Mouse (Mus musculus): ENCODE measurements at regions not wholly inside any gene's neighbourhood (a gene's known extent, or its start where the extent isn't known, plus 50 kb on each side); places are given as distances from the start of the nearest gene placed in this dataset.

DNA sequence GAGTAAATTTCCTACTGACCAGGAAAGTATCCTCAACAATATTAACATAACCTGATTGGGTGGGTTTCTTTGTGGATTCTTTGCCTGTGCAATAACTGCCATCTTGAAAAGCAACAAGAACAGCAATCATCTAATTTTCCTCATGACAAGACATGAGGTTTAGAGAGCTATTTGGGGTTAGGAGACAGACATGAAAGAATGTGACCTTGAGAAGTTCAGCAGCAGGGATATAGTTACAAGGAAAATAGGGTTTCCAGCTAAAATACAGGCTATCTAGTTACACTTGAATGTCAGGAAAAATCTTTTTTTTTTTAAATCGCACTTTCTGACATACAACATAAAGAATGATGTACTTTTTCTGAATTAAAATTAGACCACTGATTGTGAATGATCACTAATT, 83.7 kb upstream of the Lama2 start:
- no peak for TF ChIP-seq EP300 (optimal IDR thresholded peaks at IDR 0.05)
- TF ChIP-seq CTCF (IDR thresholded peaks at IDR 0.05; ENCODE audit: low read depth) = no peak
